Mouse (Mus musculus) stomach, embryonic 16.5 days (tissue): ENCODE data around the gene Pex5. TPM values are rescaled to one million over a fixed set of nuclear protein-coding genes. Genes with fewer than 3 reads are reported as not detected.

Source experiments
- ATAC-seq: fragments of 200-750 bp; cut with Nextera tagmentation; 2 replicates; pipeline ENCODE4 v1.8.0; 2017; ENCODE audit warnings: moderate number of reproducible peaks, moderate TSS enrichment; ENCODE audit not compliant: insufficient read depth, low FRiP score
- H3K27ac ChIP-seq: fragments of 300-500 bp; sonication (generic); 2 replicates; pipeline ENCODE4 v1.5.1; 2014; ENCODE audit warnings: low read length
- H3K27me3 ChIP-seq: fragments of 300-500 bp; sonication (generic); 2 replicates; pipeline ENCODE4 v1.6.1; 2014; ENCODE audit warnings: low read length, control low read depth, mixed read lengths; ENCODE audit not compliant: control insufficient read depth, insufficient read depth
- H3K36me3 ChIP-seq: fragments of 300-500 bp; sonication (generic); 2 replicates; pipeline ENCODE4 v1.6.1; 2014; ENCODE audit warnings: low read length; ENCODE audit not compliant: control insufficient read depth, insufficient read depth
- H3K4me1 ChIP-seq: fragments of 300-500 bp; sonication (generic); 2 replicates; pipeline ENCODE4 v1.6.1; 2014; ENCODE audit warnings: low read length, control low read depth, mixed read lengths; ENCODE audit not compliant: control insufficient read depth, insufficient read depth
- H3K4me2 ChIP-seq: fragments of 300-500 bp; sonication (generic); 2 replicates; pipeline ENCODE4 v1.6.1; 2014; ENCODE audit warnings: low read depth, low read length, mixed read lengths
- H3K4me3 ChIP-seq: fragments of 300-500 bp; sonication (generic); replicated peaks from 2 replicates; pipeline ENCODE4 v1.5.1; 2014; ENCODE audit warnings: mild to moderate bottlenecking, low read length
- H3K9ac ChIP-seq: fragments of 300-500 bp; sonication (generic); 2 replicates; pipeline ENCODE4 v1.6.1; 2014; ENCODE audit warnings: low read length
- H3K9me3 ChIP-seq: fragments of 300-500 bp; sonication (generic); replicated peaks from 2 replicates; pipeline ENCODE4 v1.6.1; 2016; ENCODE audit warnings: low read length, control low read depth; ENCODE audit not compliant: control insufficient read depth
- WGBS: fragments of 180-500 bp; shearing (Covaris S2); extraction: QIAGEN DNeasy Blood & Tissue Kit; methylation state at CpG from one replicate; pipeline ENCODE4 v1.1.7; 2014; 5-methylcytosine and 5-hydroxymethylcytosine counted together
- polyA plus RNA-seq: library from polyadenylated mRNA; unstranded; fragments of >200 nt; fragmentation: Nextera tagmentation; extraction: Ambion mirVana; gene quantifications from 2 replicates; pipeline ENCODE4 v1.2.1, GENCODE M21; 2015

The Pex5 gene
- polyA plus RNA-seq, 1 experiment from 2014 or later, result 45.6 TPM

DNA sequence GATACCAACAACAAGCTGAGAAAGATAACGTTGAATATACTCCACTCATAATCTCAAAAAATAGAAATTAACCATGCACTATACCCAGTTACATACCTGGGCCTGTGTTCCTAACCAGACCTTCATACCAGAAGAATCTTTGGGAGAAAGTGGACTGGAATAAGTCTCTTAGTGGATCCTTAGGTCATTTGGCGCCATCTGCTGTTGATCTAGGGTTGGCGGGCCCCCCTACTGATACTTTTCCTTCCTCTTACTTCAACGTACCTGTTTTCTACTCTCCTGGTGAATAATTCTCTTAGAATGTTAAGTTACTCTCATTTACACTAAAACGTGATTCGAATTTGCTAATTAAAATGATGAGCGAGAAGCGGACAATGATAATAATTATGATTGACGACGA, 35.5 kb downstream of the Pex5 start:
- Histone ChIP-seq H3K9ac (no peak overlapping the region), H3K27ac (no peak overlapping the region), H3K4me1 (no peaks in the 10 kb centered on the region), H3K36me3 (no peaks in the 10 kb centered on the region), H3K4me2 (no peak overlapping the region), H3K27me3 (no peaks in the 10 kb centered on the region), H3K4me3 (no peak overlapping the region), H3K9me3 (no peaks in the 10 kb centered on the region)
- WGBS, result 28% methylated on average over 10 of the region's 10 CpGs
- no peak for ATAC-seq

DNA sequence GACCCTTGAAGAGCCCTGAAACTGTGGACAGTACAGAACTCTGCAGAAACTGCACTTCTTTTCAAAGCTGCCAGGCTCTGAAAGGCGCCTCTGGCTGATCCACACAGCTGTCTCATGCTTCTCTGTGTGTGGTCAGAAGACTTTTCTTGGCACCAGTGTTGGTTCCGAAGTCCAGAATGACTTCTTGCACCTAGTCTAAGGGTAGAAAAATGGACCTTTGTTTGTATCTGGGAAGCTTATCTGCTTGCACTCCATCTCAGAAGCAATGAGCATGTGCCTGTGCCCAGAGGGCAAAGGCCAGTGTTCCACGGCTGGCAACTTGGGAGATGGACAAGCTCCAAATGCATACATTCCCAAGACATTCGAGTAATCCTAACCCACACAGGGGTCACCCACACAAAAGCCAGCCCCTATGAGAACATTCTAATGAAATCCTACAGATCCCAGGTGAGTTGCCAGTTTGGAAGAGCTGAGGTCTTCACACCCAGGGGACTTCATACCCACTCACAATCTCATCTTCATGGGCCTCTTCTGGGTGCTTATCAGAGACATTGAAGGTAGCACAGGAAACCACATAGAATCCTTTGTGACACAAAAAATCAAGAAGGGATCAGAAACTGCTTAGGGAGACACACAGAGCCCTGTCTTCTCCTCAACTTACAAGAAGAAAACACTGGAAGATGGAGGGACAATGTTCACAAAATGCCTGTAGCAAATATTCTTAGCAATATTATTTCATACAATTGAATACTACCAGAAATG, 37.2 kb downstream of the Pex5 start:
- H3K27me3 ChIP-seq, result no peaks in the 10 kb centered on the region
- no peaks in the 10 kb centered on the region for H3K4me1 ChIP-seq
- no peaks in the 10 kb centered on the region for H3K9me3 ChIP-seq
- H3K4me2 ChIP-seq, result no peak overlapping the region
- no peaks in the 10 kb centered on the region for H3K36me3 ChIP-seq
- no peak overlapping the region for H3K9ac ChIP-seq
- H3K27ac ChIP-seq, result no peak overlapping the region
- 48% methylated on average over 4 of the region's 4 CpGs for WGBS
- ATAC-seq, result no peak
- H3K4me3 ChIP-seq, result no peak overlapping the region

DNA sequence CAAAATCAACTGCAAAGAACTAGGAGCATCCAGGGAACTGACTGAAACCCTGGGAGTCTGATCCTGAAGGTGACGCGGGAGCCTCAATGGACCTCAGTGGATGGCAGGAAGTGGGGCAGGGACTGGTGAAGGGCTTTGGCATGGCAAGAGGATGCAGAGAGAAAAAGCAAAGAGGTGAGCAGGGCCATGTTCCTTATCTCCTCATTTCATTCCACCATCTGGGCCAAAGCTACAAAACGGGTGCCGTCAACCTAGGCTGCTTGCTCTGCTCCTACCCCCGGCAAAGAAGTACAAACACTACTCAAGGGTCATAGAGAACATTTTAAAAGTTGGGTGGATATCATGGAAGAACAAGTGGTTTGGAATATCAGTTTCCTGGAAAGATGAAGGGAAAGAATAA, 38.6 kb downstream of the Pex5 start:
- H3K27ac ChIP-seq, result no peak overlapping the region
- H3K27me3 ChIP-seq, result no peaks in the 10 kb centered on the region
- H3K9ac ChIP-seq, result no peak overlapping the region
- no peak overlapping the region for H3K4me2 ChIP-seq
- H3K9me3 ChIP-seq, result no peaks in the 10 kb centered on the region
- 79% methylated on average over 5 of the region's 5 CpGs for WGBS
- H3K4me1 ChIP-seq, result no peaks in the 10 kb centered on the region
- H3K4me3 ChIP-seq, result no peak overlapping the region
- no peaks in the 10 kb centered on the region for H3K36me3 ChIP-seq
- no peak for ATAC-seq

DNA sequence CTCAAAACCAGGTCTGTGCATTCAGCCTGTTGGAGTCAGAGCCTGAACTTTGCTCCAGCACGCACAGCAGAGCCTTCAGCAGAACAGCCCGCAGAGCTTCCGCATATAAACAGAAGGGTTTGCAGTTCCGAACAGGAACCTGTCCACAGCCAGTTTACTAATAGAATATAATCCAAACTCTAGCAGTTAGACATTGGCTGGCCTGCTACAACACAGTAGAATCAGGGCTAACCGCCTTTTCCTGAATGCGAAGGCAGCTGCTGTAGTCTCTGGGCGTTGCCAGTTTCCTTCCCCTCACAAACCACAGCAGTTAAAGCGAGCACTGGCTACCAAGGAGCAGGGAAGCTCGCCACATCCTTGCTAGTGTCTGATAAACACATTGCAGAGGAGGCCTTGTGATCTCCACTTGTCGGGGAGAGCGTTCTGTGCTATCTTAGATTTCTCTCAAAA, 39.4 kb downstream of the Pex5 start:
- ATAC-seq, result peak; percentile 53

DNA sequence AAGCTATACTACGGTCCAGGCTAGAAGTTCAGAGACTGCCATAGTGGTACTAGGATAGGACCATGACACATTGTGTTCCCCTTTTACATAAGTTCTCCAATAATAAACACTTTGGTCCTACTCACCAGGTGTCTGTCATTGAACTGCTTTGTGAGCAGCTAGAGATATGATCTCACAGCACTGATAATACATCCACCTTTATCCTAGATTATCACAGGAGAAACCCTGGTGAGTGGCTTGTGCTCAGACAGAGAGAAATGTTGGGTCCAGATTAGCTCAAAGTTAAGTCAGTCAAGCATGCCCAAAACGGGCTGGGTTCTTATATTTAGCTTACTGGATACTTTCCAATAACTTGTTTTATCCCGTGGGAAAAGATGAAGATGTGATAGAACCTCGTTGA, 40.2 kb downstream of the Pex5 start:
- no peaks in the 10 kb centered on the region for H3K27me3 ChIP-seq

More for the DNA sequence above, 39.4 kb downstream of the Pex5 start:
- no peak overlapping the region for H3K4me2 ChIP-seq
- H3K4me3 ChIP-seq, result no peak overlapping the region
- no peak overlapping the region for H3K9ac ChIP-seq
- no peaks in the 10 kb centered on the region for H3K27me3 ChIP-seq
- H3K4me1 ChIP-seq, result no peaks in the 10 kb centered on the region
- H3K36me3 ChIP-seq, result no peaks in the 10 kb centered on the region
- 68% methylated on average over 11 of the region's 11 CpGs for WGBS
- H3K9me3 ChIP-seq, result no peaks in the 10 kb centered on the region
- no peak overlapping the region for H3K27ac ChIP-seq

DNA sequence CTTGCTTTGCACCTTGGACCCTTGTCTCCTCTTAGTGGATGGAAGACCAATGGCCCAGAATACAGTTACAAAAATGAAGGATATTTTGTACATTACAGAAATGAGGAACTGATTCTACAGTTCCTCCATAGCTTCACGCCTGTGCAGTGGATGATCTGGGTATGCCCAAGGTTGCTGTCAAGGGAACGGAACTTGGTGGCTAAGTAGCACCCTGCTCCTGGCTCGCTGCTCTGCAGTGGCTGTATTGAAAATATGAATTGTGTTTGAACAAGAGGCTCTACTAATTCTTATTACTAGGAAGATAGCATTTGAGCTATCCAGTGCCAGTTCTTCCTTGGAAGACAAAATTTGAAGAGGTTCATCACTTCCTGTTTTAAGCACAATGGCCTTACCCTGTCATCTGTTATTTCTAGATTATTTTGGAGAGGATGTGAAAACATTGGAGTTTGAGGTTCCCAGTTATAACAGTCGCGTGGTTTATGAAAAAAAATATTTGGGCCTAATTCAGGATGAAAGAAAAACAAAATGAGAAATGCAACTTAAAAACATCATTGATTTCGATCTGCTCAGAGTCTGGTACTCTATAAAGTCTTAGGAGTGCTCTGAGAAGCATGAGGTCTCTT, 41.2 kb downstream of the Pex5 start:
- 85% methylated on average over 6 of the region's 6 CpGs for WGBS
- no peak overlapping the region for H3K4me2 ChIP-seq
- H3K4me3 ChIP-seq, result no peak overlapping the region
- no peak overlapping the region for H3K9ac ChIP-seq
- H3K27ac ChIP-seq, result no peak overlapping the region
- no peak for ATAC-seq
- H3K4me1 ChIP-seq, result no peaks in the 10 kb centered on the region
- H3K36me3 ChIP-seq, result no peaks in the 10 kb centered on the region
- H3K27me3 ChIP-seq, result no peaks in the 10 kb centered on the region
- H3K9me3 ChIP-seq, result no peaks in the 10 kb centered on the region

More for the DNA sequence above, 40.2 kb downstream of the Pex5 start:
- no peak for ATAC-seq
- H3K4me3 ChIP-seq, result no peak overlapping the region
- H3K36me3 ChIP-seq, result no peaks in the 10 kb centered on the region
- no peaks in the 10 kb centered on the region for H3K4me1 ChIP-seq
- no peaks in the 10 kb centered on the region for H3K9me3 ChIP-seq
- H3K9ac ChIP-seq, result no peak overlapping the region
- H3K27ac ChIP-seq, result no peak overlapping the region
- no peak overlapping the region for H3K4me2 ChIP-seq
- 67% methylated on average over 4 of the region's 4 CpGs for WGBS

DNA sequence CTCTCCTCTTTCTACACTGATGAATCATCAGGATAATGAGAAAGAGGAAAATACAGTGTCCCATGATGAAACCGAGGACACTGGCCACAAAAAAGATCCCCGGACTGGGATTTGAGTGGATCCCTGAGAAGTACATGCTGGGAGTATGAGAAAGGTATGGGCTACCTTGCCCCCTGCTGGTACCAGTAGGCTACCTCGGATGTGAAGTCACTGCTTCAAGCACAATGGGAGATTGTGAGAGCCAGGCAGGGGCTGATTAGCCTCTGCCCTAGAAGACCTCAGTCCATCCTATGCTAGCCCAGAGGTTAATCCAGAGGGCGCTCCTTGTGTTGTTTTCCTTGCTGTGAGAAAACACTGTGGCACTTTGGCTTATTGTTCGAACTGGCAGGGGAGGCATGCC, 50.5 kb downstream of the Pex5 start:
- H3K4me2 ChIP-seq, result no peak overlapping the region
- no peaks in the 10 kb centered on the region for H3K4me1 ChIP-seq
- 52% methylated on average over 5 of the region's 5 CpGs for WGBS
- H3K9ac ChIP-seq, result no peak overlapping the region
- no peaks in the 10 kb centered on the region for H3K36me3 ChIP-seq
- no peak overlapping the region for H3K27ac ChIP-seq
- no peaks in the 10 kb centered on the region for H3K27me3 ChIP-seq
- H3K4me3 ChIP-seq, result no peak overlapping the region
- no peaks in the 10 kb centered on the region for H3K9me3 ChIP-seq
- no peak for ATAC-seq

DNA sequence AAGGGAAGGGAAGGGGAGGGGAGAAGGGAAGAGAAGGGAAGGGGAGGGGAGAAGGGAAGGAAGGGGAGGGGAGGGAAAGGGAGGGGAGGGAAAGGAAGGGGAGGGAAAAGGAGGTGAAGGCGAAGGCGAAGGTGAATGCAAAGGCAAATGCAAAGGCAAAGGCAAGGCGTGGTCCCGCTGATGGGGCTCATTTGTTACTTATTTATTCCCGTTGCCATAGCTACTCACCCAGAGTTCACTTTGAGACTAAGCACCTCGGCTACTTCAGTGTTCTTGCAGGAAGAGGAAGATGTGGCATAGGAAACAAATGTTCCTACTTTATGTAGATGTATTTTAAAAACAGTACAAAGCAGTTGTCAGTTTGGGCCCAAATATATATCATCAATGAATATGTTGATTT, 54.3 kb downstream of the Pex5 start:
- Histone ChIP-seq H3K27me3 (no peaks in the 10 kb centered on the region), H3K9ac (no peak overlapping the region), H3K4me3 (no peak overlapping the region), H3K4me2 (no peak overlapping the region), H3K36me3 (no peaks in the 10 kb centered on the region), H3K4me1 (no peaks in the 10 kb centered on the region), H3K27ac (no peak overlapping the region), H3K9me3 (no peaks in the 10 kb centered on the region)
- WGBS, result 52% methylated on average over 6 of the region's 6 CpGs
- no peak for ATAC-seq

DNA sequence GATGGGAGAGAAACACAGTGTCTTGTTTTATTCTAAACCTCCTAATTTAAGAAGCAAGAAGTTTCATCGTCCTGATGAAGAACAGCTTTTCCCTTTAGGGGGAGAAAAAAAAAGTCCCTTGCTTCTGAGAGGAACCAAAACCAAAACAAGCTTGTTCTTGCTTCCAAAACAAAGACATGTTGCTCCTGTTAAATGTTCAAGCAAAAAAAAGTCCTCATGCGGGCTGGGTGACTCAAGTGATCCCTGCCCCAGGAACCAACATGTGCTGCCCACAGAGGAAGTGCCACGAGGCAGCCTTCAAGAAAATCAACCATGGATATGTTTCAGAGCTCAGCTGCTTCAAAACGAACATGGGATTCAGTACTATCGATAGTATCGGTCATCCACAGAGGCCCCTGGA, 55.9 kb downstream of the Pex5 start:
- H3K4me2 ChIP-seq, result no peak overlapping the region

More for the DNA sequence above, 55.9 kb downstream of the Pex5 start:
- Histone ChIP-seq H3K36me3 (no peaks in the 10 kb centered on the region), H3K4me3 (no peak overlapping the region), H3K9ac (no peak overlapping the region), H3K27ac (no peak overlapping the region), H3K4me1 (no peaks in the 10 kb centered on the region), H3K9me3 (no peaks in the 10 kb centered on the region), H3K27me3 (no peaks in the 10 kb centered on the region)
- no peak for ATAC-seq
- 88% methylated on average over 6 of the region's 6 CpGs for WGBS
